Mouse (Mus musculus) kidney, postnatal 14 days (tissue): ENCODE data around the gene Rab12.
A peak's percentile ranks its signal among the peaks of the same experiment; 100 is the strongest.
"Not testable (repeated sequence)": the region's sequence is repeated elsewhere in the genome, so short reads cannot be mapped to it uniquely, and the experiment has no call there.

ENCODE experiments used
- DNase-seq: peaks from one replicate; pipeline ENCODE4 v3.0.0; 2022; ENCODE audit warnings: mixed read lengths

The Rab12 gene

DNA sequence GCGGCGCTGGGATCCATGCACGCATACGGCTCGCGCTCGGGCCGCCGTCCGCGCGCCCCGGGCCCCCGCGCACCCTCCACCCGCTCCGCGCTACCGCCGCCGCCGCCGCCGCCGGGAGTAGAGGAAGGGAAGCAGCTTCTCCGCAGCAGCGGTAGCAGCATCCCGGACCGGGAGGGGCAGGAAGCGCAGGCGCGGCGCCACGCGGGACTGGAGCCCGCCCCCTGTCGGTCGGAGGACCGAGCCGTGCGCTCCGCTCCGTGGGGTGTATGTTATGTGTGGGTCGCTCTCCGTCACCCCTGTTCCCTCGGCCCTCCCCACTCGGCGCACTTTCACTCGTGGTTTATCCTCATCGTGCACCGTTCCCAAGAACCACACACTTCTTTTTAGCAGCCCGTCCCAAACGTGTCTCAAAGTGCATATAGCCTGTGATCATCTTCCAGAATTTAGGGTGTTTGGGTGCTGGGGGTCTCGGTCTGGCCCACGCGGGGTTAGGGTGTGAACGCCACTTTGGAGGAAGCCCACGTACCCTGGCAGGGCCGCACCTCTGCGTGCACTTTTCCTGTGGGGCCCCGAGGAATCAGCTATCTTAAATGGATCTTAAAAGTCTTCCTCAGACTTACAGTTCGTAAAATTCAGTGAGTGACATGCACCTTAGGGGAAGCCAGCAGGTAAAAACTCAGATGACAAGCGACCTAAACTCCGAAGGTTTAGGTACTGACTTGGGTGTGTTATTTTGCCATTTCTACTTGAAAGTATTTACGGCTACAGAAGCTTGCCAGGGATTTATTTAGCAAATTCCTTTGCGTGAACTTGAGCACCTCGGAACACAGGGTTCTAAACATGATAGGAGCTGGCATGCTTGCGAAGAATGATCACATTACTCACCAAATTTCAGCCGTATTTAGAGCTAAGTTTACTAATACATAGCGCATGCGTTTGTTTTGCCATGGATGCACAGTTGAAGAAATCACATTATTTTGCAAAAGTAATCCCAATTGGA lies at the start of gene Rab12:
TSS of gene Rab12 (minus strand) at position 176 of the 1,000 bp plus-strand sequence.
- peak; percentile 90 for DNase-seq

DNA sequence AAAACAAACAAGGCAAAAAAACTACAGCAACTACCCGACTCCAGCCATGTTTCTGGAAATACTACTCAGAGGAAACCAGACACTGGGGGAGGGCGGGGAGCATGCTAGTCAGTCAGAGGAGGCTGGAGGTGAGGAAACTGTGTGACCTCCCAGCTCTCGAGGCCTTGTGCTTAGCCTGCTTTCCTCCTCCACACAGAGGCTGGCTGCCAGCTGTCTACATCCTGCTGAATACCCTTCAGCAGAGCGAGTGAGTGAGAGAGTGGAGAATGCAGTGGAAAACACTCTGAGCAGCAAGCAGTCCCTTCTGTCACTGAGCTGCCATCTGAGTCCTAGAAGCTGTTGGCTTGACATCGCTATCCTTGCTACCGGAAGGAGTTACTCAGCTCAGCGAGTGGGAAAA lies 44.7 kb upstream of the Rab12 start:
- peak; percentile 43 for DNase-seq

DNA sequence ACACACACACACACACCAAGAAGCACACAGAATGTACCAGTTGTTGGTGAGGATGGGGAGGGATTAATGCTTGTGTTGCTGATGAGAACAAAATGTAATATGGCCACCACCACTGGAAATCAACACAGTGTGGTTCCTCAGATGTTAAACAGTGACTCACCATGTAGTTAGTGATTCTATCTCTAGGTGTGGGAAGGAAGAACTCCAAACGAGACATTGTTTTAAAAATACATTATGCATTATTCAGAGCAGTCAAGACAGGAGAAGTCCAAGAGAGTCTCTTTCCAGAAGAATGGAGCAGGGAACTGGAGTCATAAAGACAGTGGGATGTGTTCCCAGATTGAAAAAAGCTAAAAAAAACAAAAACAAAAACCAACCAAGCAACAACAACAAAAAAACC lies 44.0 kb upstream of the Rab12 start:
- DNase-seq = no peak

DNA sequence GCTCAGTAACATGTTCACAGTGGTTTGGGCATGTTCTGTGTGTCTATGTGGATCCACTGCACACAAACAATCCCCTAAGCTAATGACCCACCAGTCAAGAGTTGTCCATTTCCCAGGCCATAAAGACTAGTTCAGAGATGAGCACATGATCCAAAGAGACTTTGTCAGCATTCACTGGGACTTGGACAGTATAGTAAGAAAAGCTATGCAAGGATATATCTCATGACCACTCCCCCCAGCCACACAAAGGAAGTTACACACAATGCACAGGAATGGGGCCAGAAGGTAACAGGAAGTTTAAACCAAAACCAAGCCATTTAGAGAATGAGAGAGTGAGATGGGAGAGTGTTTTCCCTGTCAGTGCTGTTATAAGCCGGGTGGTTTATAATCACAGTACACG lies 41.9 kb upstream of the Rab12 start:
- no peak for DNase-seq

DNA sequence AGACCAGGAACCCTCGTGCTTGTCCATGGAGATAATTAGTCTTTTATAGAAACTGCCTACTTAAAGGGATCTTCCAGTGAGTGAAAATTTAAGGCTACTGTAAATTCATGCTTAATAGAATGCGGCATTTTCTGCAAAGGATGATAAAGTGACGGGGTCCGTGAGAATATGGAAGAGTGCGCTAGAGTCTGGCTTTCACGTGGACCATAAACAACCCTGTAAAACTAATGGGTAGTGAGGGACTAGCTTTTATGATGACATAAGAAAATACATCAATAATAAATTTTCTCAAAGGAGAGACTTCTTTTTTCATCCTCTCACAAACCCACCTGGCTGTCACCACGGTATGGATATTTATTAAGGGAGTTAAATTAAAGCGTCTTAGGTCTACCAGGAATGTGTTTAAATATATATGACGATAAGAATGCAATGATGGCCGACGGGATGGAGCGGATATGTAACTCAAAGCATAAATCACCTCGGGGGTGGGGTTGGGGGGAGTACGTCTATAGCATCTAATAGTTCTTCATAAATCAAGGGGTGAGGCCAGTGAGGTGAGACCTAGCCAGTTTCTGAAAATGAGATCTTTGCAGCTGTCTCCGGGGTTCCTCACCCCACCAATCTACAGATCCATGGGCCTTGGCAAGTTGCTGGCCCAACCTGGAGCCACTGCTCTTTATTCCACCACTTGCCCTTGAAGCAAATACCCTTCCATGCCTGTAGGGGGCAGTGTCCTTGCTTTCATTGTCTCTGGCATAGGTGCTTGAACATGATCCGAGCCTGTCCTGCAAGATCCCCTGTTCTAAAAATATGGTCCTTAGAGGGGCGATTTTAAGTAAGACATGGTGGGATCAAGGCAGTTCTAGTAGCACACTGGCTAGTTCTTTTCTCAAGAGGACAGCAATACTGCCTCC lies 39.1 kb upstream of the Rab12 start:
- no peak for DNase-seq

DNA sequence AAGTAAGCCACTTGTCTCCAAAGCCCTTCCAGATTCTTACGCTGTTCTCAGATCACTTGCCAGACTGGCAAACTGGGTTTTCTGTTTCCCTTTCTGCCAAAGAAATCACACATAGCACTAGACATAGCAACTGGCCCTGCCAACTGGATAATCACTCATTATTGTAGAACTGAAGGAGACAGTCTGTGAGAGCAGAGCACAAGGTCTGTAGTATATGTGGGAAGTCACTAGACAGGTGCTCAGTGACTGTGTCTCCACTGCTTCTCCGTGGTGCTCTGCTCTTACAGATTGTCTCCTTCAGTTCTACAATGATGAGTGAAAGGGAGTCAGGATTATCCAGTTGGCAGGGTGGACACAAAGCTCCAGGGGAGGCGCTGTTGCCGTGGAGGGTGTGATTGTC lies 33.2 kb upstream of the Rab12 start:
- no peak for DNase-seq

DNA sequence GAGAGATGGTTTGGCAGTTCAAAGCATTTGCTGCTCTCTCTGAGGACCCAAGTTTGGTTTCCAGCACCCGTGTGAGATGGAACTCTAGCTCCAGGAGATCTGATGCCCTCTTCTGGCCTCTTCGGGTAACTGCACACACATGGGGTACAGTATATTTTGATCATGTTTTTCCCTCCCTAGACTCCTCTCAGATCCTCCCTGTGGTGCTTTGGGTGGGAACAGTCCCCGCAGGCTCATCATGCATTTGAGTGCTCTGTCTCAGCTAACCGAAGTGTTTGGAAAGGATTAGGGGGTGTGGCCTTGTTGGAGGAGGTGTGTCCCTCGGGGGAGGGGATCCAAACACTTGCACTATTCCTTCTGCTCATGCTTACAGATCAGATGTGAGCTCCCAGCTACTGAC lies 31.0 kb upstream of the Rab12 start:
- DNase-seq = no peak

DNA sequence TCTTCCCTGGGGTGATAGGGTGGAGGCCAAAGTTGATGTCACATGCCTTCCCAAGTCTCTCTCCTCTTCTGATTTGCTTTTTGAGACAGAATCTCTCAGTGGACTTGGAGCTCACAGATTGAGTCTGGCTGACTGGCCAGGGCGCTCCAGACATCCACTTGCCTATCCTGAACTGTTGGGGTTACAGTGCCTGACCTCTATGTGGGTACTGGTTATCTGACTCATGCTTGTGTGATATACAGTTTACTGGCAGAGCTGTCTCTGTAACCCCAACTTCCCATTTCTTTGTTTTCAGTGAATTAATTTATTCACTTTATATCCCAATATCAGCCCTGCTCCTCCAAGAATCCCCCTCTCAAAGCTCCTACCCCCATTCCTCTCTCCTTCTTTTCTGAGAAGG lies 12.8 kb upstream of the Rab12 start:
- DNase-seq = no peak

DNA sequence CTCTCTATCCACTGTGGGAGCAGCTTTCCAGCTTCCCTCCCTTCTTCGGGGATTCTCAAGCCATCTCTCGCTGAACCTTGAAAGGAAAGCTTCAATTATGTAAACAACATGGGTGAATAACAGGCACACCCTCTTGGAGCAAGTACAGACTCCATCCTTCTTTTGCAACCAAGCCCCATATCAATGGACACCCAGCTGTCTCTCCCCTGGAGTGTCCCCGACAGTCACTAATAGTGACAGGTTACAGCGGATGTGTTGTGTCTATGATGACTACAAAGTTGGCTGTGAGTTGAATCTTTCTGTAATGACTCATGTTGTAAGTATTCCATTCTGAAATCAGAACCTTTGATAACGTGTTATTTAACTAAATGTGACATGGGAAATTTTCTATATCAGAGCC lies 3.9 kb upstream of the Rab12 start:
- DNase-seq = no peak

DNA sequence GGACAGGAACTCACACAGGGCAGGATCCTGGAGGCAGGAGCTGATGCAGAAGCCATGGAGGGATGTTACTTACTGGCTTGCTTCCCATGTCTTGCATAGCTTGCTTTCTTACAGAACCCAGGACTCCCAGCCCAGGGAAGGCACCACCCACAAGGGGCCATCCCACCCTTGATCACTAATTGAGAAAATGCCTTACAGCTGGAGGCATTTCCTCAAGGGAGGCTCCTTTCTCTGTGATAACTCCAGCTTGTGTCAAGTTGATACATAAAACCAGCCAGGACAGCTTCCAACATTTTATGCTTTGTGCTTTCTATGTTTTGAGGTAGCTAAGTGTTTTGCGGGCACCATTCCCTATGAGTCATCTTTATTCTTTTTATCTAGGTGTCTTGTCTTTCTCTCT lies 3.1 kb upstream of the Rab12 start:
- DNase-seq = not testable (repeated sequence)

DNA sequence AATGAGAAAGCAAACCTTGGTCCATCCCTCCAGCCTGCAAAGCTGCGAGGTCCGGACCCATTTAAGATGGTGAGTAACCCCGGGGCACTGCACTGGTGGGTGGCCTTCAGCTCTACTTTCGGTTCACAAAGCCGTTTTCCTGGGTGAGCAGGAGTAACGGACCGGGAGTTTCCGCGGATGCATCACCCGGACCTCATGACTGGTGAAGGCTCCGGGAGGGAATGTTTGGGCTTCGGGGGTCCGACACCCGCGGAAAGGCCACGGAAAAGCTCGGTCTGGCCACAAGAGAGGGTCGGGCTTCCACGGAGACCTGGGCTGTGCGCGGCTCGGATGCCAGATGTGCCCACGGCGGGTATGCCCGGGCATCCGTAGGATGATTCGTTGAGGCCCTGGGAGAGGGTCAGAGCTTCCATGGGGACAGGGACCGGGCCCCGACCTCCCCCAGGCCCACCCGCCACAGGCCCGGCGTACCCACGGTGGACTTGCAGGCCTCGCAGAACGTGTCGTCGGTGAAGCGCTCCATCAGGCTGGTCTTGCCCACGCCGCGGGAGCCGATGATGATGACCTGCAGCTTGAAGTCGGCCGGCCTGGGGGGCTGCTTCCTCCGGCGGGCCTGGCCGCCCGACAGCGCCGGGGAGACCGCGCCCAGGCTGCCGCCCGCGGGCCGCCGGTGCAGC lies 514 bp downstream of the Rab12 start:
- DNase-seq = peak; percentile 34

DNA sequence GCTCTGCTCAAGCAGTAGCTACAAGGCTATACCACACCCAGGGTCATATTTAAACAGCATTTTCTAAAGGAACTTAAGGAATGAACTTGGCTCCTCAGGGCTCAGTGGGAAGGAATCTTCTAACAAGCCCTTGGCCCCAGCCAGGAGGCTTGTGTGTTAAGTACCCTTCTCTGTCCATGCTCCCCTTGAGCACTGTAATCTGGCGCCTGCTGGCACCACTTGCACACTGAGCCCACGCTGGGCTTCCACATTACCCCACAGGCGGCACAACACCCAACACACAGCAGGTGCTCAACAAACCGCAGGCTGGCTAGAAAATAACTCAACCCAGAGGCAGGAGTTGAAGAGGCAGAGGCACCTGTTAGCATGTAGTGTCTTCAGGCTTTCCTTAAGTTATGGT lies 2.6 kb downstream of the Rab12 start:
- no peak for DNase-seq

DNA sequence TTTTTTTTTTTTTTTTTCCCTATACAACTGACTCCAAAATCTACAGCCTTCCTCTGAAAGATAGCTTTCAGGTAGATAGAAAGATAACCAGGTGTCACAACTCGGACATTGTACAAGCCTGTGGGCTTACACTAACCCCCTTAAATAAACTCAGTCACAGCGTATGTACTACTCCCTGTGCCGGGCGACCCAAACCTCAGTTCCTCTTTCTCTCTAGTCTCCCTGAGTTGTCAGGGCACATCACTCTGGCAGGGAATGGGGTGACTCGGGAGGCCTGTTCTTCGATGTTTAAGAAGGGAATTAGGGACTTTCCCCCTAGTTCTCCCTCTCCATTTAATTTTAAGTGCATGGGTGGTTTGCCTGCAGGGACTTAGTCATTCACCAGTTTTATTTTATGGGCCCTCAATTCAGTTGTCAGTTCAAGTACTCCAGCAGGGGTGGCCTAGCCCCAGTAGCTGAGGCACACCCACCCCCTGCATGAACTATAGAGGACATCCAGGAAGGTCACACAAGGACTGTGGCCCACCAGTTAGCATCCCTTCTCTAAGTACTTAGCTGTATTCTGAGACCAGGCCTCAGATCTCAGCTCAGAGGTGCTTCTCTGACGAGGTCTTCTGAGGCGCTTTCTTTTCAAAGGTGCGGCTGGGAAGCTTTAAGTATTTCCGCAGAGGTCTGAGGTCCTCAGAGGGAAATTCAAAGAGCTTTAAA lies 5.1 kb downstream of the Rab12 start:
- no peak for DNase-seq

DNA sequence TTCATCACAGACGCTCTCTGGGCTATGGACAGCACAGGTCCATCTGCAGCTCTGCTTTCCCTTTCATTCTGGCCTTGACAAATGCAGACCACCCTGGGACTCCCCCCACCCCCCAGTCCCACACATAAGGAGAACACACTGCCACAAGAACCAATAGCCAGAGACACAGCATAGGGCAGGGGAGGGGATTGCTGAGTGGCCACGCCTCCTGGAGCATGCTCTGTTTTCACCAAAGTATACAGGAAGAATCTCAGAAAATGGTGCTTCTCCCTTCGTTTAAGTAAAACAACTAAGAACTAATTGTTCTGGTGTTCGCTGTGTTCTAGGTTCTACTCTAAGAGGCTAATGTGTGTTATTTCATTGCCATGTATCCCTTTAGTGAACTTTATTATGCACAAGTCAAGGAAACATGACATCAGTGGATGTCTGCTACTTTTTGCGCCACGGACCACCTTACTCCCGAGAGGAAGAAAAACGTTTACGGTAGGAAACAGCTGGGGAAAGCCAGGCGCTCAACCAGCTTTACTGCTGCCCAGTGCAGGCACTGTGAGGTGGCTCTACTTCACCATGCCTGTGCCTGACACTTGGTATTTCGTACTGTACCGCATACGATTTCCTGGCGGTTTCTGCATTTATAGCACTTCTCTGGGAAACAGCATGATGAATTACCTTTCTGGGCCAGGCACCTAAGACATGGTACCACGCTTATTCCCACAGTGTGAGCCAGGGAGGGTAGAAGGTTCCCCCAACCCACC lies 7.2 kb downstream of the Rab12 start:
- no peak for DNase-seq

DNA sequence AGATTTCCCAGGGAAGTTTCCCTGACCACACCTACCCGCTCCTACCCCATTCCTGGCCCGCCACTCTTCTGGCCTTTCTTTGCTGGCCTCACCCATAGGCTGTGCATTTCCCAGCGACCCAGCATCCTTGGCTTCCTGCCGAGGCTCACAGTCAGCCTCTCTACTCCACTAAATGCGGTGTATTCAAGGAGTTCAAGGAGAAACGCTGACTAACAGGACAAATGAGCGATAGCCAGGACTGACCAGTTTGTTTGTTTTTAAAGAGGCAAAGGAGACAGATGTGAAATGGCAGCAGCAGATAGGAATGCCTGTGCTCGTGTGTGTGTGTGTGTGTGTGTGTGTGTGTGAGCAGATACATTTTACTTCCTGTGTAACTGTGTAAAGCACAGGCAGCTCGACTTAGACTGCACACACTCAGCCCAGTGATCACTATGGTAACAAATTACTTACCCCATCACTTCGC lies 9.3 kb downstream of the Rab12 start:
- DNase-seq = peak; percentile 33

DNA sequence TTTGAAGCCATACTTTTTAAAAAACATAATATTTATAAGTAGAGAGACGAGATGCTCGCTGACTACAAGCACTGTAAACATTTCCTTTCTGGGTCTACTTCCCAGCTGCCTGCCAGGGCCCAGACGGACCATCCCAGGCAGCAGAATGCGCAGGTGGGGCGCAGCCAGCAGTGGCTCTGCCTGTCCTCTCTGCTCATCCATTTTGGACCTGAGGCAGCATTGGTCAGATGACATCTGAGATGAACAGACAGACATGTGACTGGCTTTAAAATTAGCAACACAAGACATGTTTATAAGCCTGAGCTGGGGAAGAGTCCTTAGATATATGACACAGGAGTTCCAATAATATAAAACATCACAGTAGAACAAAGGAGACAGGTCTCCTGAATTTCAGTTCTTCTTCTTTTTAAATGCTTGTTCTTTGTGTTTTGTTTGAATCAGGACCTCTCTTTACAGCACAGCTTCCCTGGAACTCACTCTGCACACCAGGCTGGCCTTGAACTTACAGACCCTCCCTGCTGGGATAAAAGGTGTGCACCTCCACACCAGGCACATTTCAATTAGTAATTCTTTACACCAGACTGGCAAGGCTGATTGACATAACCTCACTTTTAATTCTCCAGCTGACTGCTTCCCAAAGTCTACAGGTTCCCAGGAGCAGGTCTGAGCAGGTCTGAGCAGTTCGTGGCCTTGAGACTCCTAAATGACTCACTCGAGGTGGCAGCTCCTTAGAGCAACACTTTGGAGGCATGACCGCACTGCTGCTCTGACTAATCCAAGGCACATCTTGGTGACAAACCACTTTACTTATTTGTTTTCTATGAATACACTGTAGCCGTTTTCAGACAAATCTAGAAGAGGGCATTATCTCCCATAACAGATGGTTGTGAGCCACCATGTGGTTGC lies 12.2 kb downstream of the Rab12 start:
- no peak for DNase-seq

DNA sequence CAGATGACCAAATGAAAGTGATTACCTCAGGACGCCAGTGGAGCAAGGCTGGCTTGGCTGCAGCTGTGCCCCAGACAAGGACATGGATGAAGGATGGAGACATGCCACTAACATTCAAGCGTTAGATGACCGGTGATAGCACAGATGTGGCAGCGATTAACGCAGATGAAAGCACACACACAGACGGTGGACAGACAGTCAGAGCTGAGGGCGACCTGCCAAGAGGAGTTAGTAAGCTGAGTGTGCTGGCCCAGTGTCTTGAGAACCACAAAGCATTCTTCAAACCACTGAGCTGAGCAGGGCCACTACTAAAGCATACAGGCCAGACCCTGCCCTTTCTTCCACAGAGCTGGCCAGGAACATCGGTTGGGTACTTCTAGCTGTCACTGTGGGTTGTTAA lies 14.6 kb downstream of the Rab12 start:
- no peak for DNase-seq

DNA sequence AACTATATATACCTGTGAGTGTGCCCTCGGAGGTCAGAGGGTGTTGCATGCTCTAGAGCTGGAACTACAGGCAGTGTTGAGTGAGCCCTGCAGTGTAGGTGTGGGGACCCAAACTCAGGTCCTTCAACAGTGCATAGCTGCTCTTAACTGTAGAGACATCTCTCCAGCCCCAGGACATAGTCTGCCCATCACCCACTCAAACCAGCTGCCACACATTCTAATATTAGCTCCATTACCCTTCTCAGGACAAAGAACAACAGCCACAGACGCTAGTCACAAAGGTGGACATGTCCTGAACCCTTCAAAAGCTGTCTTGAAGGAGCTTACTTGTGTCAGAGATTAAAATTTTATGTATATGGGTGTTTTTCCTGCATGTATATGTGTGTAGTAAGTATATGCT lies 15.3 kb downstream of the Rab12 start:
- no peak for DNase-seq

DNA sequence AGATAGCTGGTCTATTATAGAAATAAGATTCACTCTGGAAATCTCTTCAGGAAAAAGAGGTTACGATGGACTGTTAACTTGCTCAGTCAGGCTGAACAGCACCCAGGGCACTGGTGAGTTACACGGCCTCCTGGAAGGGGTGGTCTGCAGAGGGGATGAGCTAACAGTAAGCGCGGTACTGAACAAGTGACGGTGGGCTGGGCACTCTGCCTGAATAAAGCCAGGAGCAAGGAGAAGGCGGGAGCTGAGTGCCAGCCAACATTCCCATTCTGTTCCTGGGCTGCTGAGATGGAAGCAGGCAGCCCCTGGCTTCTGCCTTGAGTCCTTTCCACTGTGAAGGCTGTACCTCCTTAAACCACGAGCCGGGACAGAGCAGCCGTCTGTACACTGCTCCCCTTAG lies 16.1 kb downstream of the Rab12 start:
- DNase-seq = no peak

DNA sequence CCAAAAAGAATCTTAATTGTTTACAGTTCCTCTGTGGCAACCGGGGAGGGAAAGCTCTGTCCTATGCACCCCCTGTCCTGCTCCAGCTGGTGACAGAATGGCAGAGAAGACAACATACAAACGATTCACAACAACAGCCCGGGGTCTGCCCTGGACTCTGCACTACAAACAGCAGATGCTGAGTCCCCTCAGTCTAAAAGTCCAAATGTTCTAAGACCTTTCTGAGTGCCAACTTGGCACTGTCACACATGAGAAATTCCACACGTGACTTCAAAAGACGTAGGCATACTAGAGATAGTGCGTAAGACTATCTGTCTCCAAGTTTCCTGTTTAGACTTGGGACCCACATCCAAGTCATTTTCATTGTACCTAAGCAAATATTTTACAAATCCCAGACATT lies 16.7 kb downstream of the Rab12 start:
- DNase-seq = peak; percentile 36
